Mouse (Mus musculus): ENCODE data around the gene Brix1. TPM values are rescaled to one million over a fixed set of nuclear protein-coding genes. Genes with fewer than 3 reads are reported as not detected.
"Not testable (repeated sequence)": the region's sequence is repeated elsewhere in the genome, so short reads cannot be mapped to it uniquely, and the experiment has no call there.

Gene Brix1
- total RNA-seq, 1 experiment = 54.7 TPM

GRCm38 (mm10) chr15:10500035-10500434 is 14.3 kb upstream of the Brix1 start:
- Histone ChIP-seq H3K36me3 (ENCODE audit: control insufficient read depth, insufficient read depth, low read length, poor library complexity, severe bottlenecking) (peaks cover 8% of the 10 kb centered on the region), H3K9me3 (ENCODE audit: control insufficient read depth, insufficient read depth, low read depth, low read length) (no peaks in the 10 kb centered on the region), H3K27ac (ENCODE audit: insufficient read depth, low read depth, low read length, poor library complexity, severe bottlenecking) (no peak overlapping the region), H3K4me3 (ENCODE audit: insufficient read depth in 1 of 2, low read depth in 1 of 2, low read length in 2 of 2, poor library complexity in 1 of 2, severe bottlenecking in 1 of 2) (no peak overlapping the region), H3K9ac (ENCODE audit: insufficient read depth, low read depth, low read length, poor library complexity, severe bottlenecking) (no peak overlapping the region), H3K4me1 (ENCODE audit: control insufficient read depth in 2 of 2, insufficient read depth in 2 of 2, low read length in 2 of 2, poor library complexity in 1 of 2) (peaks cover 7 to 8% of the 10 kb centered on the region in 2 experiments; a peak in 3 of 4 replicates)
- no peak for DNase-seq (ENCODE audit: low read depth, low spot score)
- no peak for TF ChIP-seq ZC3H11A (IDR thresholded peaks at IDR 0.05; ENCODE audit: borderline replicate concordance, low read depth, low read length)
- TF ChIP-seq HCFC1 (IDR thresholded peaks at IDR 0.05; ENCODE audit: borderline replicate concordance, insufficient read depth, low read length) = no peak
- no peak for TF ChIP-seq MAFK (IDR thresholded peaks at IDR 0.05; ENCODE audit: insufficient read depth, low read depth, low read length)
- no peak for TF ChIP-seq ZNF384 (IDR thresholded peaks at IDR 0.05; ENCODE audit: low read depth, low read length)
- TF ChIP-seq CHD2 (IDR thresholded peaks at IDR 0.05; ENCODE audit: low read depth, low read length) = no peak
- in situ Hi-C loops (cut with MboI; ENCODE audit: low sequenced_read_pairs in 2 of 2, unreplicated experiment in 2 of 2) = loop anchor here in 1 of 2 experiments (25.0 kb wide), 1 partner anchor 387 kb away; no protein-coding TSS in a partner anchor

- Histone ChIP-seq H3K9ac (ENCODE audit: insufficient read depth, low read depth, low read length, poor library complexity, severe bottlenecking) (no peak overlapping the region), H3K27ac (ENCODE audit: insufficient read depth, low read depth, low read length, poor library complexity, severe bottlenecking) (no peak overlapping the region), H3K9me3 (ENCODE audit: control insufficient read depth, insufficient read depth, low read depth, low read length) (no peaks in the 10 kb centered on the region), H3K4me1 (ENCODE audit: control insufficient read depth in 2 of 2, insufficient read depth in 2 of 2, low read length in 2 of 2, poor library complexity in 1 of 2) (peaks cover 7 to 8% of the 10 kb centered on the region in 2 experiments; a peak in 3 of 4 replicates), H3K36me3 (ENCODE audit: control insufficient read depth, insufficient read depth, low read length, poor library complexity, severe bottlenecking) (peaks cover 9% of the 10 kb centered on the region), H3K4me3 (ENCODE audit: insufficient read depth in 1 of 2, low read depth in 1 of 2, low read length in 2 of 2, poor library complexity in 1 of 2, severe bottlenecking in 1 of 2) (no peak overlapping the region)
- no peak for TF ChIP-seq ZNF384 (IDR thresholded peaks at IDR 0.05; ENCODE audit: low read depth, low read length)
- no peak for TF ChIP-seq CHD2 (IDR thresholded peaks at IDR 0.05; ENCODE audit: low read depth, low read length)
- TF ChIP-seq MAFK (IDR thresholded peaks at IDR 0.05; ENCODE audit: insufficient read depth, low read depth, low read length) = no peak
- no peak for TF ChIP-seq ZC3H11A (IDR thresholded peaks at IDR 0.05; ENCODE audit: borderline replicate concordance, low read depth, low read length)
- TF ChIP-seq HCFC1 (IDR thresholded peaks at IDR 0.05; ENCODE audit: borderline replicate concordance, insufficient read depth, low read length) = no peak
- in situ Hi-C loops (cut with MboI; ENCODE audit: low sequenced_read_pairs in 2 of 2, unreplicated experiment in 2 of 2) = loop anchor here (10.0 to 25.0 kb wide), 2 partner anchors 375 to 888 kb away; partner anchors contain the start of gene Tars (in 1 of the 2)
- no peak for DNase-seq (ENCODE audit: low read depth, low spot score)
Measured at GRCm38 (mm10) chr15:10499593-10499992, 13.8 kb upstream of the Brix1 start.

- in situ Hi-C loops (cut with MboI; ENCODE audit: low sequenced_read_pairs in 2 of 2, unreplicated experiment in 2 of 2) = loop anchor here (10.0 to 25.0 kb wide), 2 partner anchors 378 to 891 kb away; partner anchors contain the start of gene Tars (in 1 of the 2)
Measured at GRCm38 (mm10) chr15:10496696-10497095, 10.9 kb upstream of the Brix1 start.

GRCm38 (mm10) chr15:10495944-10496343 is 10.2 kb upstream of the Brix1 start:
- peaks cover 25% of the 10 kb centered on the region for H3K36me3 ChIP-seq (ENCODE audit: control insufficient read depth, insufficient read depth, low read length, poor library complexity, severe bottlenecking)
- in situ Hi-C loops (cut with MboI; ENCODE audit: low sequenced_read_pairs in 2 of 2, unreplicated experiment in 2 of 2) = loop anchor here (10.0 to 25.0 kb wide), 2 partner anchors 379 to 891 kb away; partner anchors contain the start of gene Tars (in 1 of the 2)
- no peak for TF ChIP-seq ZC3H11A (IDR thresholded peaks at IDR 0.05; ENCODE audit: borderline replicate concordance, low read depth, low read length)
- no peak for TF ChIP-seq HCFC1 (IDR thresholded peaks at IDR 0.05; ENCODE audit: borderline replicate concordance, insufficient read depth, low read length)
- no peak for TF ChIP-seq MAFK (IDR thresholded peaks at IDR 0.05; ENCODE audit: insufficient read depth, low read depth, low read length)
- no peak for TF ChIP-seq ZNF384 (IDR thresholded peaks at IDR 0.05; ENCODE audit: low read depth, low read length)
- TF ChIP-seq CHD2 (IDR thresholded peaks at IDR 0.05; ENCODE audit: low read depth, low read length) = no peak

More at GRCm38 (mm10) chr15:10496696-10497095, 10.9 kb upstream of the Brix1 start:
- DNase-seq (ENCODE audit: low read depth, low spot score); H3K4me3 ChIP-seq (ENCODE audit: insufficient read depth in 1 of 2, low read depth in 1 of 2, low read length in 2 of 2, poor library complexity in 1 of 2, severe bottlenecking in 1 of 2); H3K4me1 ChIP-seq (ENCODE audit: control insufficient read depth in 2 of 2, insufficient read depth in 2 of 2, low read length in 2 of 2, poor library complexity in 1 of 2); H3K9ac ChIP-seq (ENCODE audit: insufficient read depth, low read depth, low read length, poor library complexity, severe bottlenecking); H3K27ac ChIP-seq (ENCODE audit: insufficient read depth, low read depth, low read length, poor library complexity, severe bottlenecking); H3K9me3 ChIP-seq (ENCODE audit: control insufficient read depth, insufficient read depth, low read depth, low read length): not testable (repeated sequence)
- H3K36me3 ChIP-seq (ENCODE audit: control insufficient read depth, insufficient read depth, low read length, poor library complexity, severe bottlenecking) = peaks cover 23% of the 10 kb centered on the region

More at GRCm38 (mm10) chr15:10495944-10496343, 10.2 kb upstream of the Brix1 start:
- H3K9ac ChIP-seq (ENCODE audit: insufficient read depth, low read depth, low read length, poor library complexity, severe bottlenecking) = peak overlapping the region; percentile 35; the same call in 1 of the 2 replicates
- peaks cover 7 to 8% of the 10 kb centered on the region in 2 experiments; a peak in 3 of 4 replicates for H3K4me1 ChIP-seq (ENCODE audit: control insufficient read depth in 2 of 2, insufficient read depth in 2 of 2, low read length in 2 of 2, poor library complexity in 1 of 2)
- no peak for DNase-seq (ENCODE audit: low read depth, low spot score)
- H3K27ac ChIP-seq (ENCODE audit: insufficient read depth, low read depth, low read length, poor library complexity, severe bottlenecking) = peak overlapping the region; percentile 84; the same call in 1 of the 2 replicates
- H3K4me3 ChIP-seq (ENCODE audit: insufficient read depth in 1 of 2, low read depth in 1 of 2, low read length in 2 of 2, poor library complexity in 1 of 2, severe bottlenecking in 1 of 2) = peak overlapping the region in 1 of 2 experiments; percentile 12; a peak in 1 of 4 replicates
- H3K9me3 ChIP-seq (ENCODE audit: control insufficient read depth, insufficient read depth, low read depth, low read length) = no peaks in the 10 kb centered on the region
